Mouse (Mus musculus): ENCODE data around the gene Nlrx1.

DNA sequence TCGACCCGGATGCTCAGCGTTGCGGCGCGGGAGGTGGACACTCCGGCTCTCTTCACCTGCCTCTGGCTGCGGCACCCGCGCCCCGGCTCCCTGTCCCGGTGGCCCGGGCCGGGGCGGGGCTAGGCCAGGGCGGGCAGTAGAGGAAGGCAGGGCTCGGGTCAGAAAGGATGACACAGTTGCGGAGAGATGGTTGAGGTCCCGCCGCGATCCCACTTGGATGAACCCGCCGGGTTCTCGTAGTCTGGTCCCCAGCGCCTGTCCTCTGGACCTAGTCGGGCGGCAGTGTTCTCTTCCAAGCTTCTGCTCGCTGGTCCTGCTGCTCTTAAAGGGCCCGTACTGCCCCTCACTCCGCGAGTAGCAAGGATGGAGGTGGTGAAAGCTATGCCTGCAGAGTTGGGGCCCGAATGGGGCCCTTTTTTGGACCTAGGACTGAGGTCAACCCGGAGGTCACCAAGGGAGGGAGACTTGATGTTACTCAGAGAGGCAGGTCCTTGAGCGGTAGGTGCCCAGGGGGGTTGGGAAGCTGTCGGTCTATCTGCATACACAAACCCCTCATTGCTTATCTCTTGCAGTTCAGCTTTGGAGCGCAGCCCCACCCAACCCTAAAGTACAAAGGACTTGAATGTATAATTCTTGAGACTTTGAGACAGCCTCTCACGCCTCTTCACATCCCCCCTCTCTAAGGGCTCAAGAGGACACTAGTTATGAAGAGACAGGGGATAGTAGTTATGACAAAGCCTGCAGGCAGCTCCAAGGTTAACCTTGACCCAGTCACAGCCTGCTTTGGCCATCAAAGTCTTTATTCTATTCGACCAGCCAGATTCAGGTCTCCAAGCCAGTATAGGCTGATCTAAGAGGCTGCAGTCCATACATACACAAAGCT lies 19.9 kb upstream of the Nlrx1 start, which contains the start of gene Abcg4:
- TF ChIP-seq CTCF (IDR thresholded peaks at IDR 0.05; ENCODE audit: extremely low read depth, insufficient read depth, insufficient read length, insufficient replicate concordance) (no peak), POLR2A (IDR thresholded peaks at IDR 0.05; ENCODE audit: low read depth, low read length) (no peak)

Data from spleen, adult 2 months (tissue).